Mouse (Mus musculus) cerebellum, postnatal 14 days (tissue): ENCODE measurements around the gene Pygl.
A peak's percentile ranks its signal among the peaks of the same experiment; 100 is the strongest.
"Not testable (repeated sequence)": the region's sequence is repeated elsewhere in the genome, so short reads cannot be mapped to it uniquely, and the experiment has no call there.

Source experiments
- DNase-seq, 2 experiments: peaks; one replicate each; pipeline ENCODE4 v3.0.0; 2021; ENCODE audit warnings: mixed read lengths in 2 of 2

Gene Pygl

GRCm38 (mm10) chr12:70227121-70227932 is 4.0 kb downstream of the Pygl start:
- DNase-seq, result peak in 1 of 2 experiments; percentile 16

GRCm38 (mm10) chr12:70226655-70227054 is 4.6 kb downstream of the Pygl start:
- no peak for DNase-seq

- no peak for DNase-seq
Measured at GRCm38 (mm10) chr12:70223331-70223730, 8.0 kb downstream of the Pygl start.

- no peak for DNase-seq
Measured at GRCm38 (mm10) chr12:70221425-70221824, 9.9 kb downstream of the Pygl start.

GRCm38 (mm10) chr12:70218795-70219540 is 12.3 kb downstream of the Pygl start:
- no peak for DNase-seq

- peak in 1 of 2 experiments; percentile 42 for DNase-seq
Measured at GRCm38 (mm10) chr12:70216229-70216800, 15.0 kb downstream of the Pygl start.

GRCm38 (mm10) chr12:70214281-70214680 is 17.0 kb downstream of the Pygl start:
- DNase-seq, result no peak

GRCm38 (mm10) chr12:70213601-70214000 is 17.7 kb downstream of the Pygl start:
- no peak for DNase-seq

- peak; percentile 25 to 48 for DNase-seq
Measured at GRCm38 (mm10) chr12:70212501-70212900, 18.8 kb downstream of the Pygl start.

- no peak for DNase-seq
Measured at GRCm38 (mm10) chr12:70208214-70208613, 23.1 kb downstream of the Pygl start.

- DNase-seq, result no peak
Measured at GRCm38 (mm10) chr12:70204433-70204832, 26.9 kb downstream of the Pygl start.

GRCm38 (mm10) chr12:70201926-70202529 is 29.3 kb downstream of the Pygl start:
- no peak for DNase-seq

GRCm38 (mm10) chr12:70196341-70196740 is 34.9 kb downstream of the Pygl start:
- no peak for DNase-seq

- no peak for DNase-seq
Measured at GRCm38 (mm10) chr12:70195426-70195825, 35.9 kb downstream of the Pygl start.

- DNase-seq, result peak; percentile 35 to 57
Measured at GRCm38 (mm10) chr12:70192267-70192727, 39.0 kb downstream of the Pygl start.

GRCm38 (mm10) chr12:70184173-70184783 is 47.0 kb downstream of the Pygl start:
- peak; percentile 18 to 20 for DNase-seq

GRCm38 (mm10) chr12:70183507-70183906 is 47.8 kb downstream of the Pygl start:
- DNase-seq, result not testable (repeated sequence)

GRCm38 (mm10) chr12:70169969-70170368 is 61.3 kb downstream of the Pygl start:
- DNase-seq, result no peak

- DNase-seq, result no peak
Measured at GRCm38 (mm10) chr12:70167950-70168349, 63.3 kb downstream of the Pygl start.

- DNase-seq, result no peak
Measured at GRCm38 (mm10) chr12:70164741-70165140, 66.5 kb downstream of the Pygl start.

GRCm38 (mm10) chr12:70161057-70161456 is 70.2 kb downstream of the Pygl start:
- no peak for DNase-seq

GRCm38 (mm10) chr12:70157292-70158066 is 73.8 kb downstream of the Pygl start:
- no peak for DNase-seq
